Mouse (Mus musculus): ENCODE measurements at regions not wholly inside any gene's neighbourhood (a gene's known extent, or its start where the extent isn't known, plus 50 kb on each side); places are given as distances from the start of the nearest gene placed in this dataset.

- WGBS = 90% methylated on average over 4 of the region's 4 CpGs
- Histone ChIP-seq H3K4me1 (ENCODE audit: control insufficient read depth, insufficient read depth, low read length) (no peaks in the 10 kb centered on the region), H3K4me2 (ENCODE audit: low read length) (no peak overlapping the region), H3K9ac (replicated peaks; ENCODE audit: low read length) (no peak overlapping the region), H3K27me3 (ENCODE audit: control insufficient read depth, insufficient read depth, low read length) (no peaks in the 10 kb centered on the region), H3K4me3 (replicated peaks; ENCODE audit: low read depth, low read length) (no peak overlapping the region), H3K36me3 (ENCODE audit: control insufficient read depth, insufficient read depth, low read length) (no peaks in the 10 kb centered on the region), H3K27ac (replicated peaks; ENCODE audit: low read depth, low read length) (no peak overlapping the region), H3K9me3 (ENCODE audit: control insufficient read depth, low read length) (no peaks in the 10 kb centered on the region)
- no peak for ATAC-seq (ENCODE audit: low FRiP score, low TSS enrichment)
- no peak for DNase-seq
Observed at GRCm38 (mm10) chr3:148272159-148272848, 718.1 kb downstream of the Adgrl2 start.

GRCm38 (mm10) chr3:148268812-148269211 lies 721.5 kb downstream of the Adgrl2 start:
- 91% methylated on average over 4 of the region's 4 CpGs for WGBS
- no peak overlapping the region for H3K9ac ChIP-seq (replicated peaks; ENCODE audit: low read length)
- H3K36me3 ChIP-seq (ENCODE audit: control insufficient read depth, insufficient read depth, low read length) = no peaks in the 10 kb centered on the region
- H3K9me3 ChIP-seq (ENCODE audit: control insufficient read depth, low read length) = no peaks in the 10 kb centered on the region
- DNase-seq = no peak
- no peak overlapping the region for H3K4me2 ChIP-seq (ENCODE audit: low read length)
- ATAC-seq (ENCODE audit: low FRiP score, low TSS enrichment) = no peak
- H3K4me1 ChIP-seq (ENCODE audit: control insufficient read depth, insufficient read depth, low read length) = no peaks in the 10 kb centered on the region
- no peak overlapping the region for H3K27ac ChIP-seq (replicated peaks; ENCODE audit: low read depth, low read length)
- no peak overlapping the region for H3K4me3 ChIP-seq (replicated peaks; ENCODE audit: low read depth, low read length)
- no peaks in the 10 kb centered on the region for H3K27me3 ChIP-seq (ENCODE audit: control insufficient read depth, insufficient read depth, low read length)

- no peak overlapping the region for H3K9ac ChIP-seq (replicated peaks; ENCODE audit: low read length)
- no peaks in the 10 kb centered on the region for H3K36me3 ChIP-seq (ENCODE audit: control insufficient read depth, insufficient read depth, low read length)
- no peak overlapping the region for H3K4me3 ChIP-seq (replicated peaks; ENCODE audit: low read depth, low read length)
- ATAC-seq (ENCODE audit: low FRiP score, low TSS enrichment) (no peak), DNase-seq (no peak)
- 89% methylated on average over 1 of the region's 1 CpGs for WGBS
- no peaks in the 10 kb centered on the region for H3K27me3 ChIP-seq (ENCODE audit: control insufficient read depth, insufficient read depth, low read length)
- no peaks in the 10 kb centered on the region for H3K4me1 ChIP-seq (ENCODE audit: control insufficient read depth, insufficient read depth, low read length)
- no peaks in the 10 kb centered on the region for H3K9me3 ChIP-seq (ENCODE audit: control insufficient read depth, low read length)
- no peak overlapping the region for H3K27ac ChIP-seq (replicated peaks; ENCODE audit: low read depth, low read length)
- H3K4me2 ChIP-seq (ENCODE audit: low read length) = no peak overlapping the region
Observed at GRCm38 (mm10) chr3:148259211-148259610, 731.1 kb downstream of the Adgrl2 start.

GRCm38 (mm10) chr3:148248617-148249016 lies 741.7 kb downstream of the Adgrl2 start:
- Histone ChIP-seq H3K36me3 (ENCODE audit: control insufficient read depth, insufficient read depth, low read length) (no peaks in the 10 kb centered on the region), H3K4me2 (ENCODE audit: low read length) (no peak overlapping the region), H3K4me1 (ENCODE audit: control insufficient read depth, insufficient read depth, low read length) (no peaks in the 10 kb centered on the region), H3K9ac (replicated peaks; ENCODE audit: low read length) (no peak overlapping the region), H3K4me3 (replicated peaks; ENCODE audit: low read depth, low read length) (no peak overlapping the region), H3K27ac (replicated peaks; ENCODE audit: low read depth, low read length) (no peak overlapping the region), H3K27me3 (ENCODE audit: control insufficient read depth, insufficient read depth, low read length) (no peaks in the 10 kb centered on the region), H3K9me3 (ENCODE audit: control insufficient read depth, low read length) (no peaks in the 10 kb centered on the region)
- DNase-seq (no peak), ATAC-seq (ENCODE audit: low FRiP score, low TSS enrichment) (no peak)
- WGBS = 92% methylated on average over 1 of the region's 1 CpGs

GRCm38 (mm10) chr3:148246786-148247185 lies 743.6 kb downstream of the Adgrl2 start:
- ATAC-seq (ENCODE audit: low FRiP score, low TSS enrichment) = no peak
- H3K4me1 ChIP-seq (ENCODE audit: control insufficient read depth, insufficient read depth, low read length) = no peaks in the 10 kb centered on the region

GRCm38 (mm10) chr3:148238093-148238492 lies 752.3 kb downstream of the Adgrl2 start:
- ATAC-seq (ENCODE audit: low FRiP score, low TSS enrichment) = no peak
- Histone ChIP-seq H3K9ac (replicated peaks; ENCODE audit: low read length) (no peak overlapping the region), H3K4me3 (replicated peaks; ENCODE audit: low read depth, low read length) (no peak overlapping the region), H3K27me3 (ENCODE audit: control insufficient read depth, insufficient read depth, low read length) (no peaks in the 10 kb centered on the region), H3K27ac (replicated peaks; ENCODE audit: low read depth, low read length) (no peak overlapping the region), H3K4me1 (ENCODE audit: control insufficient read depth, insufficient read depth, low read length) (no peaks in the 10 kb centered on the region), H3K9me3 (ENCODE audit: control insufficient read depth, low read length) (no peaks in the 10 kb centered on the region), H3K4me2 (ENCODE audit: low read length) (no peak overlapping the region), H3K36me3 (ENCODE audit: control insufficient read depth, insufficient read depth, low read length) (no peaks in the 10 kb centered on the region)
- no peak for DNase-seq

More at GRCm38 (mm10) chr3:148246786-148247185, 743.6 kb downstream of the Adgrl2 start:
- no peak overlapping the region for H3K9ac ChIP-seq (replicated peaks; ENCODE audit: low read length)
- DNase-seq = no peak
- no peak overlapping the region for H3K4me3 ChIP-seq (replicated peaks; ENCODE audit: low read depth, low read length)
- no peaks in the 10 kb centered on the region for H3K36me3 ChIP-seq (ENCODE audit: control insufficient read depth, insufficient read depth, low read length)
- no peak overlapping the region for H3K27ac ChIP-seq (replicated peaks; ENCODE audit: low read depth, low read length)
- no peaks in the 10 kb centered on the region for H3K27me3 ChIP-seq (ENCODE audit: control insufficient read depth, insufficient read depth, low read length)
- H3K9me3 ChIP-seq (ENCODE audit: control insufficient read depth, low read length) = no peaks in the 10 kb centered on the region
- no peak overlapping the region for H3K4me2 ChIP-seq (ENCODE audit: low read length)

GRCm38 (mm10) chr3:148237555-148237954 lies 752.8 kb downstream of the Adgrl2 start:
- Histone ChIP-seq H3K36me3 (ENCODE audit: control insufficient read depth, insufficient read depth, low read length) (no peaks in the 10 kb centered on the region), H3K4me3 (replicated peaks; ENCODE audit: low read depth, low read length) (no peak overlapping the region), H3K9ac (replicated peaks; ENCODE audit: low read length) (no peak overlapping the region), H3K9me3 (ENCODE audit: control insufficient read depth, low read length) (no peaks in the 10 kb centered on the region), H3K27me3 (ENCODE audit: control insufficient read depth, insufficient read depth, low read length) (no peaks in the 10 kb centered on the region), H3K4me1 (ENCODE audit: control insufficient read depth, insufficient read depth, low read length) (no peaks in the 10 kb centered on the region), H3K4me2 (ENCODE audit: low read length) (no peak overlapping the region), H3K27ac (replicated peaks; ENCODE audit: low read depth, low read length) (no peak overlapping the region)
- 80% methylated on average over 6 of the region's 6 CpGs for WGBS
- DNase-seq (no peak), ATAC-seq (ENCODE audit: low FRiP score, low TSS enrichment) (no peak)

GRCm38 (mm10) chr3:148233616-148234015 lies 756.7 kb downstream of the Adgrl2 start:
- Histone ChIP-seq H3K27me3 (ENCODE audit: control insufficient read depth, insufficient read depth, low read length) (no peaks in the 10 kb centered on the region), H3K27ac (replicated peaks; ENCODE audit: low read depth, low read length) (no peak overlapping the region), H3K9me3 (ENCODE audit: control insufficient read depth, low read length) (no peaks in the 10 kb centered on the region), H3K4me1 (ENCODE audit: control insufficient read depth, insufficient read depth, low read length) (no peaks in the 10 kb centered on the region), H3K4me2 (ENCODE audit: low read length) (no peak overlapping the region), H3K9ac (replicated peaks; ENCODE audit: low read length) (no peak overlapping the region), H3K4me3 (replicated peaks; ENCODE audit: low read depth, low read length) (no peak overlapping the region), H3K36me3 (ENCODE audit: control insufficient read depth, insufficient read depth, low read length) (no peaks in the 10 kb centered on the region)
- ATAC-seq (ENCODE audit: low FRiP score, low TSS enrichment) (no peak), DNase-seq (no peak)
- WGBS = 91% methylated on average over 2 of the region's 2 CpGs

GRCm38 (mm10) chr3:148229192-148229591 lies 761.2 kb downstream of the Adgrl2 start:
- no peaks in the 10 kb centered on the region for H3K9me3 ChIP-seq (ENCODE audit: control insufficient read depth, low read length)
- 70% methylated on average over 3 of the region's 3 CpGs for WGBS
- ATAC-seq (ENCODE audit: low FRiP score, low TSS enrichment) (no peak), DNase-seq (peak; percentile 24)
- no peaks in the 10 kb centered on the region for H3K4me1 ChIP-seq (ENCODE audit: control insufficient read depth, insufficient read depth, low read length)
- no peak overlapping the region for H3K4me2 ChIP-seq (ENCODE audit: low read length)
- H3K27ac ChIP-seq (replicated peaks; ENCODE audit: low read depth, low read length) = no peak overlapping the region
- no peaks in the 10 kb centered on the region for H3K27me3 ChIP-seq (ENCODE audit: control insufficient read depth, insufficient read depth, low read length)
- no peaks in the 10 kb centered on the region for H3K36me3 ChIP-seq (ENCODE audit: control insufficient read depth, insufficient read depth, low read length)
- no peak overlapping the region for H3K9ac ChIP-seq (replicated peaks; ENCODE audit: low read length)
- H3K4me3 ChIP-seq (replicated peaks; ENCODE audit: low read depth, low read length) = no peak overlapping the region
